Comparison of ENCODE assay signal across 8 mouse cellular contexts in genomic region chr7:24441785-24442184, GRCm38 (mm10). TPM values are rescaled to one million over a fixed set of nuclear protein-coding genes. Genes with fewer than 3 reads are reported as not detected.
A peak's percentile ranks its signal among the peaks of the same experiment; 100 is the strongest.
DNase-seq lines count a peak whose midpoint lies in the region; ATAC-seq lines count a peak whose summit lies in the region.
"Had no signal": no experiment of that assay in that cellular context is flagged by ENCODE, and none has a peak within 500 bp of the region (broad histone marks: within the 10 kb centered on the region; RNA-seq: fewer than 3 reads in every experiment).

No protein-coding gene starts in this region.

- no peak overlapping the region for H3K4me2 ChIP-seq in intestine, embryonic 16.5 days (ENCODE audit: low read depth, low read length)
- H3K4me2 ChIP-seq in liver, embryonic 16.5 days (ENCODE audit: low read depth, low read length): no peak overlapping the region

- no peaks in the 10 kb centered on the region for H3K4me1 ChIP-seq in intestine, embryonic 16.5 days (ENCODE audit: control insufficient read depth, insufficient read depth, low read length)
- no peaks in the 10 kb centered on the region for H3K4me1 ChIP-seq in liver, embryonic 16.5 days (ENCODE audit: control insufficient read depth, low read depth, low read length)

- H3K9ac ChIP-seq in intestine, embryonic 16.5 days (ENCODE audit: low read depth, low read length): no peak overlapping the region
- no peak overlapping the region for H3K9ac ChIP-seq in liver, embryonic 16.5 days (ENCODE audit: low read depth, low read length)

- ATAC-seq in intestine, embryonic 16.5 days: peak; percentile 78
- ATAC-seq in liver, embryonic 16.5 days (ENCODE audit: low read depth): peak; percentile 62

- no peaks in the 10 kb centered on the region for H3K36me3 ChIP-seq in intestine, embryonic 16.5 days (ENCODE audit: control insufficient read depth, insufficient read depth, low read length)
- no peaks in the 10 kb centered on the region for H3K36me3 ChIP-seq in liver, embryonic 16.5 days (ENCODE audit: control insufficient read depth, insufficient read depth)

- H3K27ac ChIP-seq in intestine, embryonic 16.5 days (ENCODE audit: low read length): no peak overlapping the region
- 0 out of 2 replicates have a peak overlapping the region, but pooled peaks have one; percentile 48 for H3K27ac ChIP-seq in liver, embryonic 16.5 days (ENCODE audit: low read length)

- H3K4me3 ChIP-seq in intestine, embryonic 16.5 days (ENCODE audit: low read length): no peak overlapping the region
- no peak overlapping the region for H3K4me3 ChIP-seq in liver, embryonic 16.5 days (ENCODE audit: low read depth, low read length)

- H3K27me3 ChIP-seq in intestine, embryonic 16.5 days (replicated peaks; ENCODE audit: control insufficient read depth, insufficient read depth, low read length): no peaks in the 10 kb centered on the region
- H3K27me3 ChIP-seq in liver, embryonic 16.5 days (ENCODE audit: control insufficient read depth, insufficient read depth, low read depth, low read length): no peaks in the 10 kb centered on the region

- peak; percentile 45 to 63 for DNase-seq in right cerebral cortex, adult 2 months (ENCODE audit: low spot score in 2 of 2)
- DNase-seq in right cerebral cortex, postnatal 25 days: no peak
- peak; percentile 74 to 89 for DNase-seq in adrenal gland, adult (ENCODE audit: inconsistent age in 2 of 2, low spot score in 1 of 2)
- peak; percentile 45 for DNase-seq in embryo, embryonic 9.5 days (ENCODE audit: extremely low spot score)
- peak; percentile 61 for DNase-seq in spleen, adult 12 weeks (ENCODE audit: low spot score)

- no peaks in the 10 kb centered on the region for H3K9me3 ChIP-seq in intestine, embryonic 16.5 days (ENCODE audit: control insufficient read depth, low read length)
- no peaks in the 10 kb centered on the region for H3K9me3 ChIP-seq in liver, embryonic 16.5 days (replicated peaks; ENCODE audit: control insufficient read depth, low read length)

- whole genome bisulfite sequencing in intestine, embryonic 16.5 days: 0% methylated on average over 1 of the region's 1 CpGs
- 10% methylated on average over 1 of the region's 1 CpGs for WGBS in liver, embryonic 16.5 days (ENCODE audit: insufficient replicate concordance)

RNA-seq across cellular contexts. Expression of gene Irgc1, which starts 10.3 kb away (rescaled TPM):
- polyA plus RNA-seq in intestine, embryonic 16.5 days (2015; fragmentation: Nextera tagmentation; extraction: Ambion mirVana): 0.07 TPM in 1 of 2 replicates, not detected in the other
- not detected in 2 replicates for polyA plus RNA-seq in liver, embryonic 16.5 days (2015; fragmentation: Nextera tagmentation; extraction: Ambion mirVana)
- polyA plus RNA-seq: heart, embryonic 14.5 days had no signal

RNA-seq across cellular contexts. Expression of gene Plaur, which starts 20.5 kb away (rescaled TPM):
- 8.0 and 9.7 TPM in 2 replicates for polyA plus RNA-seq in intestine, embryonic 16.5 days (2015; fragmentation: Nextera tagmentation; extraction: Ambion mirVana)
- polyA plus RNA-seq in liver, embryonic 16.5 days (2015; fragmentation: Nextera tagmentation; extraction: Ambion mirVana): 5.9 and 6.6 TPM in 2 replicates

RNA-seq across cellular contexts. Expression of gene Cadm4, which starts 40.0 kb away (rescaled TPM):
- 1.2 and 1.5 TPM in 2 replicates for polyA plus RNA-seq in intestine, embryonic 16.5 days (2015; fragmentation: Nextera tagmentation; extraction: Ambion mirVana)
- polyA plus RNA-seq in liver, embryonic 16.5 days (2015; fragmentation: Nextera tagmentation; extraction: Ambion mirVana): 0.24 TPM in 1 of 2 replicates, not detected in the other

RNA-seq across cellular contexts. Expression of gene Smg9, which starts 42.4 kb away (rescaled TPM):
- polyA plus RNA-seq in intestine, embryonic 16.5 days (2015; fragmentation: Nextera tagmentation; extraction: Ambion mirVana): 20.4 and 22.0 TPM in 2 replicates
- polyA plus RNA-seq in liver, embryonic 16.5 days (2015; fragmentation: Nextera tagmentation; extraction: Ambion mirVana): 12.8 and 14.3 TPM in 2 replicates
